Mouse (Mus musculus): ENCODE measurements around the gene Stat4.

Gene Stat4

GRCm38 (mm10) chr1:51986848-51987247, at the start of gene Stat4:
Gene Stat4 (plus strand): TSS chr1:51987148.
- DNase-seq: no peak

- DNase-seq: no peak
Observed at GRCm38 (mm10) chr1:51938357-51938756, 48.6 kb upstream of the Stat4 start.

DNA sequence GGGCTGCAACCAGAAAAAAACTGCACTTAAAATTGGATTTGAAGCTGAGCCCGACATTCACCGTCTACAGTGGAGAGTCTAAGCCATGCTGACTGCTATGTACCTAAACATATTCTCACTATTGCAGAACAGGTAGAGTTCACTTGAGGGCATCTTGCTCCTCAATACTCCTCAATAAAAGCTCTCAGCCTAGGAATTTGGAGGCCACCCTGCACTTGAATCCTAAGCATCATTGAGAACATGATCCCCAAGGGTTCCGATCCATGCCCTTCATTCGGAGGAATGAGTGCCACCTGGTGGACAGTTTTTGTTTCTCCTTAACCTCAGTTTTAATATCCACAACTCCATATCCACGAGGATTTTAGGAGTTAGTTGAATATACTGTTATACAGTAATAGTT, 42.2 kb upstream of the Stat4 start:
- DNase-seq: peak; percentile 52

GRCm38 (mm10) chr1:51947116-51947515, 39.8 kb upstream of the Stat4 start:
- no peak for DNase-seq

DNA sequence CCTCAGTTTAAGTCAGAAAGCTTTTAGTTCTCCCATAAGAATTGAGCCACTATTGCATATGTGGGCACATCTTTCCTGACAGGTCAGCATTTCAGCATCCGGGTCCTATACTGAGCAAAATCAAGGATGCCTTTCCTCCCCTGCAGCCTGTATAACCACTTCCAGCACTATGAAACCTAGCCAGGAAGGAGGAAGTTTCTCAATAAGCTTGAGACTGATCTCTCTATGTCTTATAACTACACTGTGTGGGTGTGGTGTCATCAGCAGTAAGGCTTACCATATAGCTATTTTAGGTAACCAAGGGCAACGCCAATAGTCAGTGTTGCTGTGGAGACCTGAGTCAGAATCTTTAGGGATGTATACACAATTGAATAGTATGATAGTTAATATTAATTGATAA, 22.3 kb upstream of the Stat4 start:
- DNase-seq: no peak

DNA sequence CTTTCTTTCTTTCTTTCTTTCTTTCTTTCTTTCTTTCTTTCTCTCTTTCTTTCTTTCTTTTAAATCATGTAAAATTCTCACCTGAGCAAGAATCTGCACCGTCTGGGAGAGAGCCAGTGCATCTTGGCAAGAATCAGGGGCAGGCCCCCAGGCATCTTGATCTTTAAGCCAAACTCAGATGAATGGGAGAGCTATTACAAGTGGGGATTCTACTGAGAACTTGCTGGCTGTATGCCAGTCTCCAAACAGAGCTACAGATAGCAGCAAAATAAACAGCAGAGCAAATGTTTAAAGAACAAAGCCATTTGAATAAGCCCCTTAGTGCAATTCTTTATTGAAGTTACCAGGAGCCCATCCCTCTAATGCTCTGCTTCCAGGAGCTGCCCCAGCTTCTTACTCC, 18.0 kb upstream of the Stat4 start:
- DNase-seq: no peak

- no peak for DNase-seq
Observed at GRCm38 (mm10) chr1:51970182-51970581, 16.8 kb upstream of the Stat4 start.

DNA sequence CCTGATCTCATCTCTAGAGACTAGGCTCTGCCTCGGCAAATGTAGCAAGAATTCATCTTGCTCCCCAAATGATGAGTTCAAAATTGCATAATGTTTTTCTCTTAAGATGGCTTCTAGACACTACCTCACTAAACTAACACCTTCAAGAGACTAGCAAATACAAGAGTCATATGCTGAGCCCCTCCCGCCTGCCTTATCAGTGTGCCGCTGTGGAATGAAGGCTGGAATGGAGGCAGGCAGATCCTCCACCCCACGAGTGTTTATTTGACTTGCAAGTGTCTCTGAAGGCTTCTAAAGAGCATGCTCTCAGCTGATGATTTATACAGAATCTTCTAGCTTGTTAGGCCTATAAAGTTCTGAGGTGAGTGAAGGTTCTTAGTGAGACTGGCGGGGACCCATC, 11.4 kb upstream of the Stat4 start:
- DNase-seq: no peak

DNA sequence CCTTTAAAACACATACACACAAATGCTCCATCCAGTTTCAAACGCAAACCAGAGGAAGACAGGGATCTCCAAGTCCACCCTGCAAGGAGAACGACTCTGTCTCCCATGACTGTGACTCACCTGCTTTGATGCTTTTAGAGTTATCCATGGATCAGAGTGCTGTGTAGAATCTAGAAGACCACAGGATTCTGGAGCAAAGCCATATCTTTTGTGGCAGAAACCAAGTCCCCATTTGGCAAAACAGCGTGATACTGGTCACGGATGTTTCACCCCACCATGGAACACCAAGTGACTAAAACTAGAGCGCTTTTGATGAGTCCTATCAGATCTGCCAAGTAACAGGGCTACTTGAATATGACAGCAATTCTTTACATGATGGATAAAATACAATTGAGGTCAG, 7.9 kb upstream of the Stat4 start:
- DNase-seq: no peak

- DNase-seq: no peak
Observed at GRCm38 (mm10) chr1:51991983-51992609, 5.1 kb downstream of the Stat4 start.

GRCm38 (mm10) chr1:51996056-51996455, 9.1 kb downstream of the Stat4 start:
- no peak for DNase-seq

GRCm38 (mm10) chr1:51996751-51997659, 10.1 kb downstream of the Stat4 start:
- no peak for DNase-seq

DNA sequence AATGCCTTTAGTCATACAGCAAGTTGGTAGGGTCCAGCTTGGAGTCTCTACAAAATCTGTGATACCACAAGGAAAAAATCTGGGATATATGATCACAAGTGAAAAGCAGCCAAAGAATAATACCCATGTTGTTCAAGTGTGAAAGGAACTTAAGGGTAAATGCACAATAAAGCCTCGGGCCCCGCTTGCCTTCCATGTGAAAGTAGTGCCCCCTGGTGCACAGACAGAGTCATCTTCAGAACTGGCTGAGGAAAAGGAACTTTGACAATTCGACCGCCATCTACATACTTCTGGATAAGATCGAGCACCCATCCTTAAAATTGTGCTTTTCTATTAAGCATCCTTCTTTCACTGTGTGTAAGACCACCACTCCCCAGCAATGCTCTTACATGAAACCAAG, 11.6 kb downstream of the Stat4 start:
- peak; percentile 14 for DNase-seq

GRCm38 (mm10) chr1:52004096-52004495, 17.1 kb downstream of the Stat4 start:
- peak; percentile 53 for DNase-seq

- no peak for DNase-seq
Observed at GRCm38 (mm10) chr1:52008443-52008842, 21.5 kb downstream of the Stat4 start.

DNA sequence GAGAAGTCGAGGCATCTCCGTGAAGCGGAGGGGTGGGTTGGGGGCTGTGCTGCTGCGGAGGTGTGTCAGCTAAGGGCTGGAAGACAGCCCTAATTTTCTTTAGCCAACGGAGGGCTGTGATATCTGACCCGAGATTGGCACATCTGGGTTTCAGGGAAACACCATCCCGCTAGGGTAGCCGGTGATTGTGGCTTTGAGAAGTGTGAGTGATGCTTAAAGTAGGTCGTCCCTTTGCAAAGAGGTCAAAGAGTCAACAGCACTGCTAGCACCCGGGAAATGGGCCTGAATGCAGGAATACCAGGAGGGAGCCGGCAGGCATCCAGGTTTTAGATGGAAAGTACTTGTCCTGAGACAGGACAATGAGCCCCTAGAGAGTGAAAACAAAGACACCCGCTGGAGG, 22.0 kb downstream of the Stat4 start:
- no peak for DNase-seq

DNA sequence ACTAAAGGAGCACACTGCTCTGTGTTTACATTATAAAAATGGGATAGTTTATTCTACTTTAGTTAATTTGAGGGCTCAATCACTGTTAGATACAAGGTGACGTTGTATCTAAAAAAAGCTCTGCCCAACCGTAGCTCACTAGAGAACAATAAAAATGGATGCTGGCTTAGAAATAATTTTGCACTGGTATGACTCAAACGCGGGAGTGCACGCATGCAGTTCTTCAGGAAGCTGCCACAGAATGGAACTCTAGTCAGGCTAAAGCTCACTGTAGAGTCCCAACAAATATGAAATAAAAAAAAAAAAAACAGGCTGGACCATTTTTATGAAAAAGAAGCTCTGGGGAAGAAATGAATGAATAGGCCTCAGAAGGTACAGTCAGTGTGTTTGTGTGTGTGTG, 23.8 kb downstream of the Stat4 start:
- no peak for DNase-seq

DNA sequence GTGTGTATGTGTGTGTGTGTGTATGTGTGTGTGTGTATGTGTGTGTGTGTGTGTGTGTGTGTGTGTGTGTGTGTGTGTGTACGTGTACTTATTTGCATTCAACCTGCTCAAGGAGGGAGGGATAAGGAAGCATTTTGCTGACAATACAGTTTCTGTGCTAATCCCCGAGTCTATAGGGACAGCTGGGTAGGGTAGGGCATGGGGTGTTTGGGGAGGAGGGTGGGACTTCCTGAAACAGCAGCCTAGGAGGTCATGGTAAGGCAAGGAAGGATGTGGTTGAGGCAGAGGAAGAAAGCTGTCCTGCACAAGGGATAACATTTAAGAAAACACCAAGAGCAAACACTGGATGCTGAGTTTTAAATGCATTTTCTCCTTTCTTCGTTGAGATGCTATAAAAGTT, 24.3 kb downstream of the Stat4 start:
- no peak for DNase-seq

- DNase-seq: no peak
Observed at GRCm38 (mm10) chr1:52012231-52012630, 25.3 kb downstream of the Stat4 start.

DNA sequence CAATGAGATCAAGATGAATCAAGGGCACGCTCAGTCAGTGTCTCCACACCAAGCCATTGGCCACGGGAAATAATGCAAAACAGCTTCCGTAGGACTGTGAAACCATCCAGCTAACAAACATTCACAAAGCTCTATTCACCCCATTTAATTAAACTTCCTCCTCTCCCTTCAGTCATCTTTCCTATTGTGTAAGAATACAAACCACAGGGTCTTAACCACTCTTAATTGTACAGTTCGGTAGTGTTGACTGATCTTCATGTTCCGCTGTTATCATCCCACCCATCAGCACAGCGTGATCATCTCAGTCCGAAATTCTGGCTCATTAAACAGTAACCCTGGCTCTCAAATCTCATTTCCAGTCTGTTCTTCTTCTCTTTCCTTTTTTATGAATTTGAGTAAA, 25.8 kb downstream of the Stat4 start:
- no peak for DNase-seq

GRCm38 (mm10) chr1:52019621-52020020, 32.7 kb downstream of the Stat4 start:
- no peak for DNase-seq

DNA sequence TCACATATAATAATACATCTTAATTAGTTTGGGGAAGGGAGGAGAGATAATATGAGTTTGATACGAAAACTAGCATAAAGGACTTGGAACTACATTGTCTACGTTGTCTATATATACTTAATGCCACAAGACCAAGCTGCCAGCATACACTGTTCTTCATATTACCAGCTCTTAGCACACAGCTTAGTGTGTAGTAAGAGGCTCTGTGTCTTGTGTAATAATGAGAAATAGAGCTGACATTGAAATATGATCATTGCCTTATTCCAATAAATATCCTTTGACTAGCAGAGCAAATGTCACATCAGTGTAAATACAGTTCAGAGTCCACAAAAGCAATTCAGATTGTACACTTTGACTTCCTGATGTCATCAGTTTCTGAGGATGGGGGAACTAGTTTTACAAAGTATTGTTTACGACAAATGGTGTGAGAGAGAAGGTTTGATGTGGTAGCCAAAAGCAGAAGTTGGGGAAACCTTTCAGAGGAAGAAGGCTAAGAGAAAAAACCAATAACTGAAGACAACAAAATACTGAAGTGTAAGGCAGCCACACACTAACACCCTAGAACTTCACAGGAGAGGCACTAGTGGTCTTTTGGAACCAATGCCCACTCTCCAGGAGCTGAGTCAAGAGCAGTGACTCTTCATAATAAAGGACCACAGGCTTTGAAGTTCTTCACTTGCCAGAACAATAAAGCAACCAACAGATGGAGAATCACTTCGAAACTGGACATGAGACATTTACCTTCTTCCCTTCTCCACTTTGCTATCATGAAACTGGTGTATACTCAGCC, 35.2 kb downstream of the Stat4 start:
- no peak for DNase-seq

DNA sequence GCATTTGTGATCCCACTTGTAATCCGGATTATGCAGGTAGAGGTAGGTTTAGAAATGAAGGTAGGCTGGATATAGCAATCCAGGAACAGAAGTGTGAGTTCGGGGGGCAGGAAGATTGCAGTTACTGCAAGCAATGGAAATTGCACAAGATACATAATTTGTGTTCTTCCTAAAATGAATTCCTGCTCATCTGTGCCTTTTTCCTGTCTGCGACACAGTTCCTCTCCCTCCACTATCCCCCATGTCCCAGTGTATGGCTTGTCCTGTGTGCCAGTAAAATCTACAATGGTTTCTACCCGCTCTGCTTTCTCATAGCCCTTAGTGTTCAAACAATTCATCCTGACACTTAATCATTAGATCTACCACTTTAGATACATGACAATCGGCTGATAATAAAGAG, 41.7 kb downstream of the Stat4 start:
- no peak for DNase-seq
